Mouse (Mus musculus) left cerebral cortex, adult 18-20 months (tissue): ENCODE data around the gene Nkg7. TPM values are rescaled to one million over a fixed set of nuclear protein-coding genes. Genes with fewer than 3 reads are reported as not detected.

ENCODE experiments used
- microRNA-seq, 2 experiments: library from miRNA; unstranded; fragments of <30 nt; microRNA quantifications; one replicate each; pipeline ENCODE4 v1.2.0; 2021
- total RNA-seq, 2 experiments: library from RNA; stranded (reverse); gene quantifications; 2 replicates each; pipeline ENCODE4 v1.2.3; 2021

Gene Nkg7
- total RNA-seq, 2 experiments from 2014 or later: not detected

Small RNAs within 50 kb of the gene (microRNA-seq; reads per million reads assigned to microRNA genes)
- 0.75 to 1.5 reads per million in 2 experiments for gene Mir7051

Other genes with a start within 250 kb of the Nkg7 start
- gene Zfp715, start 123.8 kb upstream of the Nkg7 start, total RNA-seq: 10 to 100 TPM; 21.0 to 22.8 TPM
- gene Siglecf, start 85.7 kb upstream of the Nkg7 start, total RNA-seq: under 1 TPM; 0.49 to 0.66 TPM
- under 1 TPM in 1 of 2 experiments, not detected in 1; 0.23 TPM for gene Siglecg, start 28.9 kb upstream of the Nkg7 start, total RNA-seq
- not detected for gene Lim2, start 9.4 kb upstream of the Nkg7 start, total RNA-seq
- not detected for gene Cldnd2, start 3.7 kb downstream of the Nkg7 start, total RNA-seq
- gene Etfb, start 7.0 kb downstream of the Nkg7 start, total RNA-seq: 10 to 100 TPM; 59.0 to 64.5 TPM
- under 1 TPM in 1 of 2 experiments, not detected in 1; 0.81 TPM for gene Gm45233, start 7.1 kb downstream of the Nkg7 start, total RNA-seq
- 1 to 10 TPM; 1.2 to 2.5 TPM for gene Vsig10l, start 26.1 kb downstream of the Nkg7 start, total RNA-seq
- 10 to 100 TPM; 20.6 to 24.9 TPM for gene Iglon5, start 53.0 kb downstream of the Nkg7 start, total RNA-seq
- not detected for gene 4931406B18Rik, start 68.9 kb downstream of the Nkg7 start, total RNA-seq
- 1 to 10 TPM; 3.9 to 4.8 TPM for gene Cd33, start 107.4 kb downstream of the Nkg7 start, total RNA-seq
- gene Zfp658, start 125.2 kb downstream of the Nkg7 start, total RNA-seq: 1 to 10 TPM; 5.2 to 6.0 TPM
- 10 to 100 TPM; 16.3 to 20.9 TPM for gene Zfp719, start 142.5 kb downstream of the Nkg7 start, total RNA-seq
- under 1 TPM in 1 of 2 experiments, not detected in 1; 0.26 TPM for gene Zfp819, start 170.1 kb downstream of the Nkg7 start, total RNA-seq
- not detected for gene Ceacam18, start 197.6 kb downstream of the Nkg7 start, total RNA-seq
- gene Siglece, start 223.1 kb downstream of the Nkg7 start, total RNA-seq: under 1 TPM; 0.82 to 0.91 TPM
- gene Ctu1, start 234.9 kb downstream of the Nkg7 start, total RNA-seq: 1 to 10 TPM; 9.0 to 9.5 TPM